Comparison of ENCODE assay signal across 25 mouse cellular contexts in the genomic region with DNA sequence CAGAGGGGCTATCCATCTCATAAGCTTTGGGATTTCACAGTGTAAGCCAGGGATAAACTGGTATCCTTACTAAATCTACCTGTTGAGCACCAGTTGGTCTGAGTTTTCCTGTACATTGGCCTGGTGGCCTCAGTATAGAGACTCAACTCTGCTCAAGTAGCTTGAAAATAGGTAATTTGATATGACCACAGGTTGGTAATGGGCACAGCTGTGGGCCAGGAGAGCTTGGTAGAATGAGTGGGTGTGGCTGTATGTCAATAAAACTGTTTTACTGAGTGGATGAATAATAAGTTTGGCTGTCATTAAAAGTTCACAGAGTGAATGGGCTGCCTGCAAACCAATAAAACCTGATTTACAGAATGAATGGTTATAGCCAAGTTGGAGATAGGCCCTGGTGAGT.
"Had no signal": no experiment of that assay in that cellular context is flagged by ENCODE, and none has a peak within 500 bp of the region (broad histone marks: within the 10 kb centered on the region; RNA-seq: fewer than 3 reads in every experiment).

No protein-coding gene starts in this region.

- DNase-seq: forebrain, postnatal 0 days; gastrocnemius, postnatal 14 days; gastrocnemius, postnatal 36 days; heart, adult 11 months; heart, adult 2 months; heart, postnatal 14 days; heart, postnatal 36 days; kidney, adult 11 months; kidney, adult 2 months; kidney, adult 9 months; kidney, postnatal 14 days; kidney, postnatal 36 days; layer of hippocampus, adult 9-11 months; layer of hippocampus, postnatal 36 days; left cerebral cortex, postnatal 4 days had no signal

- H3K4me3 ChIP-seq: heart, adult 2 months; heart, embryonic 13.5 days; heart, embryonic 15.5 days; hindbrain, embryonic 13.5 days; hindbrain, embryonic 15.5 days; kidney, embryonic 15.5 days; limb, embryonic 13.5 days; limb, embryonic 15.5 days had no signal

- H3K4me2 ChIP-seq: heart, embryonic 11.5 days; heart, embryonic 13.5 days; heart, embryonic 15.5 days; hindbrain, embryonic 13.5 days; hindbrain, embryonic 15.5 days; kidney, embryonic 15.5 days; limb, embryonic 13.5 days; limb, embryonic 15.5 days had no signal

- ATAC-seq: forebrain, postnatal 0 days; hindbrain, postnatal 0 days had no signal

- H3K4me1 ChIP-seq: heart, embryonic 15.5 days; hindbrain, embryonic 13.5 days; hindbrain, embryonic 15.5 days; kidney, embryonic 15.5 days; limb, embryonic 15.5 days had no signal

- H3K9me3 ChIP-seq: heart, embryonic 13.5 days; heart, embryonic 15.5 days; hindbrain, embryonic 13.5 days; hindbrain, embryonic 15.5 days; kidney, embryonic 15.5 days; limb, embryonic 13.5 days; limb, embryonic 15.5 days had no signal

- H3K27ac ChIP-seq: heart, adult 2 months; heart, embryonic 13.5 days; heart, embryonic 15.5 days; hindbrain, embryonic 13.5 days; hindbrain, embryonic 15.5 days; hindbrain, postnatal 0 days; kidney, embryonic 15.5 days; kidney, postnatal 0 days; limb, embryonic 13.5 days; limb, embryonic 15.5 days had no signal

- H3K27me3 ChIP-seq: heart, embryonic 13.5 days; heart, embryonic 15.5 days; hindbrain, embryonic 13.5 days; hindbrain, embryonic 15.5 days; kidney, embryonic 15.5 days; limb, embryonic 13.5 days; limb, embryonic 15.5 days had no signal

- H3K9ac ChIP-seq: forebrain, postnatal 0 days; heart, embryonic 13.5 days; heart, embryonic 15.5 days; hindbrain, embryonic 13.5 days; hindbrain, embryonic 15.5 days; kidney, embryonic 15.5 days; limb, embryonic 13.5 days; limb, embryonic 15.5 days had no signal
